ENCODE assay signal across 21 mouse cellular contexts in the genomic region with DNA sequence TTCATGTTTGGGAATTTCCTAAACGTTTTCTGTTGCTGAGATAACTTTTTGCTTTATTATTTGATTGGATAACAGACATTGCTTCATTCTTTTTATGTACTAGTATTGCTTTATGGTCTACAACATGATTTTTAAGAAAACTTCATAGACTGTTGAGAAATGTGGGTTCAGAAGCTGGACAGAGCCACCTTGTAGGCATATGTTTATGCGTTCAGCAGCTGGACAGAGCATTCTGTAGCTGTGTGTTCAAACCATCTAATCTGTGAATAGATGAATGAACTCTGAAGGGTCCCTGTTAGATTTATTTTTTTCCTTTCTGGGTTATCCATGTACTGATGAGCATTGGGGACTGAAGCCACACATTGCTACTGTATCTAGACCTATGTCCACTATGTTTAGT.
A peak's percentile ranks its signal among the peaks of the same experiment; 100 is the strongest.
DNase-seq lines count a peak whose midpoint lies in the region; ATAC-seq lines count a peak whose summit lies in the region.
"Had no signal": no experiment of that assay in that cellular context is flagged by ENCODE, and none has a peak within 500 bp of the region (broad histone marks: within the 10 kb centered on the region; RNA-seq: fewer than 3 reads in every experiment).

No protein-coding gene starts in this region.

- no peaks in the 10 kb centered on the region for H3K4me1 ChIP-seq in kidney, embryonic 15.5 days
- H3K4me1 ChIP-seq: embryonic facial prominence, embryonic 15.5 days; heart, embryonic 12.5 days; hindbrain, embryonic 12.5 days; limb, embryonic 15.5 days; lung, embryonic 15.5 days had no signal

- H3K4me2 ChIP-seq in kidney, embryonic 15.5 days, result no peak overlapping the region
- H3K4me2 ChIP-seq: embryonic facial prominence, embryonic 15.5 days; heart, embryonic 12.5 days; hindbrain, embryonic 12.5 days; limb, embryonic 15.5 days; lung, embryonic 15.5 days; midbrain, embryonic 13.5 days had no signal

- H3K36me3 ChIP-seq in kidney, embryonic 15.5 days, result no peaks in the 10 kb centered on the region
- H3K36me3 ChIP-seq: embryonic facial prominence, embryonic 15.5 days; heart, embryonic 12.5 days; hindbrain, embryonic 12.5 days; limb, embryonic 15.5 days; lung, embryonic 15.5 days; midbrain, embryonic 13.5 days had no signal

- no peaks in the 10 kb centered on the region for H3K9me3 ChIP-seq in kidney, embryonic 15.5 days (replicated peaks)
- H3K9me3 ChIP-seq: embryonic facial prominence, embryonic 15.5 days; heart, embryonic 12.5 days; hindbrain, embryonic 12.5 days; limb, embryonic 15.5 days; lung, embryonic 15.5 days; midbrain, embryonic 13.5 days had no signal

- peak; percentile 22 to 30 for DNase-seq in kidney, postnatal 4 days
- peak; percentile 17 for DNase-seq in NIH3T3 (ENCODE audit: low read depth)
- DNase-seq in embryo, embryonic 11 days, result peak; percentile 65
- DNase-seq in mesoderm, embryonic 11.5 days (ENCODE audit: low read depth, low spot score), result peak; percentile 17
- DNase-seq in B cell, adult 2 months, result no peak
- DNase-seq: adrenal gland, adult 2 months; cerebellum, adult 18-20 months; gastrocnemius, postnatal 25 days; heart, adult 18-20 months; layer of hippocampus, postnatal 36 days had no signal

- 65% methylated on average over 2 of the region's 2 CpGs for WGBS in kidney, embryonic 15.5 days

- no peak overlapping the region for H3K4me3 ChIP-seq in kidney, embryonic 15.5 days (replicated peaks)
- H3K4me3 ChIP-seq: embryonic facial prominence, embryonic 15.5 days; heart, embryonic 12.5 days; hindbrain, embryonic 12.5 days; limb, embryonic 15.5 days; lung, embryonic 15.5 days; midbrain, embryonic 13.5 days had no signal

- no peak overlapping the region for H3K27ac ChIP-seq in kidney, embryonic 15.5 days
- H3K27ac ChIP-seq: embryonic facial prominence, embryonic 15.5 days; hindbrain, embryonic 12.5 days; limb, embryonic 15.5 days; liver, embryonic 14.5 days; lung, embryonic 15.5 days; midbrain, embryonic 13.5 days had no signal

- H3K27me3 ChIP-seq in kidney, embryonic 15.5 days, result peaks cover 8% of the 10 kb centered on the region; the same call in 1 of the 2 replicates
- H3K27me3 ChIP-seq: embryonic facial prominence, embryonic 15.5 days; hindbrain, embryonic 12.5 days; lung, embryonic 15.5 days; midbrain, embryonic 13.5 days had no signal

- no peak for ATAC-seq in kidney, embryonic 15.5 days (replicated peaks; ENCODE audit: low FRiP score)
- no peak for ATAC-seq in erythroblast, adult 5-6 weeks (replicated peaks; ENCODE audit: low FRiP score, poor library complexity, severe bottlenecking)
- ATAC-seq: CD4-positive, CD25-positive, alpha-beta regulatory T cell, adult 4 months; forebrain, embryonic 16.5 days; midbrain, embryonic 13.5 days had no signal

- no peak overlapping the region for H3K9ac ChIP-seq in kidney, embryonic 15.5 days
- H3K9ac ChIP-seq: embryonic facial prominence, embryonic 15.5 days; heart, embryonic 12.5 days; hindbrain, embryonic 12.5 days; limb, embryonic 15.5 days; liver, embryonic 14.5 days; lung, embryonic 15.5 days; midbrain, embryonic 13.5 days had no signal

Comparison
In these comparisons a context has a peak if more than half of its experiments do, and no peak if none do; other contexts are left out.
1. DNase-seq: peak in kidney, postnatal 4 days (2 of 2), NIH3T3 (single experiment), embryo, embryonic 11 days (single experiment) and mesoderm, embryonic 11.5 days (single experiment); none in B cell, adult 2 months (0 of 2).